Mouse (Mus musculus): ENCODE measurements around the gene Stx5a. TPM values are rescaled to one million over a fixed set of nuclear protein-coding genes. Genes with fewer than 3 reads are reported as not detected.

Gene Stx5a
- polyA plus RNA-seq, 1 experiment, result 88.0 TPM

GRCm38 (mm10) chr19:8803879-8804660 lies 62.9 kb downstream of the Stx5a start:
- Histone ChIP-seq H3K4me1 (ENCODE audit: control insufficient read depth, insufficient read depth, low read length) (0 out of 2 replicates have a peak, but pooled peaks cover 2% of the 10 kb centered on the region), H3K4me3 (replicated peaks; ENCODE audit: extremely low read depth, low read depth, low read length) (no peak overlapping the region)
- no peak for DNase-seq
- 91% methylated on average over 11 of the region's 11 CpGs for WGBS
- TF ChIP-seq POLR2A (IDR thresholded peaks at IDR 0.05; ENCODE audit: borderline replicate concordance, extremely low read depth, low read depth, low read length), result no peak
- TF ChIP-seq CTCF (IDR thresholded peaks at IDR 0.05; ENCODE audit: insufficient read depth, low read length), result no peak

Other genes with a start within 250 kb of the Stx5a start
- gene Slc22a8, start 150.2 kb upstream of the Stx5a start, polyA plus RNA-seq (2012; rRNA removed), result 0.07 TPM in 1 of 2 replicates, not detected in the other
- gene Slc22a6, start 123.4 kb upstream of the Stx5a start, polyA plus RNA-seq (2012; rRNA removed), result not detected in 2 replicates
- 0.89 and 1.7 TPM in 2 replicates for gene Chrm1, start 77.6 kb upstream of the Stx5a start, polyA plus RNA-seq (2012; rRNA removed)
- 263 and 265 TPM in 2 replicates for gene Slc3a2, start 18.0 kb upstream of the Stx5a start, polyA plus RNA-seq (2012; rRNA removed)
- gene Wdr74, start 5.6 kb upstream of the Stx5a start, polyA plus RNA-seq (2012; rRNA removed), result 19.5 and 21.3 TPM in 2 replicates
- not detected in 2 replicates for gene 1700092M07Rik, start 695 bp upstream of the Stx5a start, polyA plus RNA-seq (2012; rRNA removed)
- 61.4 and 85.3 TPM in 2 replicates for gene Nxf1, start 15.7 kb downstream of the Stx5a start, polyA plus RNA-seq (2012; rRNA removed)
- 188 and 217 TPM in 2 replicates for gene Tmem223, start 29.6 kb downstream of the Stx5a start, polyA plus RNA-seq (2012; rRNA removed)
- 88.7 and 103 TPM in 2 replicates for gene Tmem179b, start 33.1 kb downstream of the Stx5a start, polyA plus RNA-seq (2012; rRNA removed)
- gene Taf6l, start 45.0 kb downstream of the Stx5a start, polyA plus RNA-seq (2012; rRNA removed), result 8.6 and 9.0 TPM in 2 replicates
- gene Polr2g, start 57.2 kb downstream of the Stx5a start, polyA plus RNA-seq (2012; rRNA removed), result 26.2 and 42.5 TPM in 2 replicates
- gene Zbtb3, start 61.1 kb downstream of the Stx5a start, polyA plus RNA-seq (2012; rRNA removed), result 1.9 and 2.3 TPM in 2 replicates
- gene Ttc9c, start 77.9 kb downstream of the Stx5a start, polyA plus RNA-seq (2012; rRNA removed), result 8.5 and 12.8 TPM in 2 replicates
- gene Hnrnpul2, start 78.6 kb downstream of the Stx5a start, polyA plus RNA-seq (2012; rRNA removed), result 25.4 and 28.0 TPM in 2 replicates
- not detected in 2 replicates for gene AC129217.1, start 88.4 kb downstream of the Stx5a start, polyA plus RNA-seq (2012; rRNA removed)
- gene Bscl2, start 96.1 kb downstream of the Stx5a start, polyA plus RNA-seq (2012; rRNA removed), result 140 and 164 TPM in 2 replicates
- 0.11 and 0.19 TPM in 2 replicates for gene Gng3, start 97.8 kb downstream of the Stx5a start, polyA plus RNA-seq (2012; rRNA removed)
- gene Lrrn4cl, start 109.4 kb downstream of the Stx5a start, polyA plus RNA-seq (2012; rRNA removed), result 2.1 and 3.4 TPM in 2 replicates
- gene Ubxn1, start 130.1 kb downstream of the Stx5a start, polyA plus RNA-seq (2012; rRNA removed), result 84.2 and 101 TPM in 2 replicates
- gene Uqcc3, start 139.5 kb downstream of the Stx5a start, polyA plus RNA-seq (2012; rRNA removed), result 26.2 and 37.6 TPM in 2 replicates
- gene Lbhd1, start 142.3 kb downstream of the Stx5a start, polyA plus RNA-seq (2012; rRNA removed), result 0.58 and 1.7 TPM in 2 replicates
- not detected in 2 replicates for gene Gm49403, start 142.5 kb downstream of the Stx5a start, polyA plus RNA-seq (2012; rRNA removed)
- gene 1810009A15Rik, start 147.4 kb downstream of the Stx5a start, polyA plus RNA-seq (2012; rRNA removed), result 11.8 and 15.4 TPM in 2 replicates
- not detected in 2 replicates for gene Gm49416, start 147.5 kb downstream of the Stx5a start, polyA plus RNA-seq (2012; rRNA removed)
- gene Ints5, start 151.6 kb downstream of the Stx5a start, polyA plus RNA-seq (2012; rRNA removed), result 18.5 and 22.2 TPM in 2 replicates
- 83.8 and 124 TPM in 2 replicates for gene Ganab, start 156.7 kb downstream of the Stx5a start, polyA plus RNA-seq (2012; rRNA removed)
- gene B3gat3, start 179.0 kb downstream of the Stx5a start, polyA plus RNA-seq (2012; rRNA removed), result 92.3 and 107 TPM in 2 replicates
- 11.3 and 14.1 TPM in 2 replicates for gene Rom1, start 187.9 kb downstream of the Stx5a start, polyA plus RNA-seq (2012; rRNA removed)
- 50.5 and 65.5 TPM in 2 replicates for gene Eml3, start 188.1 kb downstream of the Stx5a start, polyA plus RNA-seq (2012; rRNA removed)
- gene Mta2, start 200.5 kb downstream of the Stx5a start, polyA plus RNA-seq (2012; rRNA removed), result 20.0 and 26.9 TPM in 2 replicates
- gene Tut1, start 212.4 kb downstream of the Stx5a start, polyA plus RNA-seq (2012; rRNA removed), result 14.9 and 17.9 TPM in 2 replicates
- 121 and 206 TPM in 2 replicates for gene Eef1g, start 225.6 kb downstream of the Stx5a start, polyA plus RNA-seq (2012; rRNA removed)
- gene Ahnak, start 247.9 kb downstream of the Stx5a start, polyA plus RNA-seq (2012; rRNA removed), result 56.3 and 84.7 TPM in 2 replicates

All from lung, adult 2 months (tissue).